In the genomic region with DNA sequence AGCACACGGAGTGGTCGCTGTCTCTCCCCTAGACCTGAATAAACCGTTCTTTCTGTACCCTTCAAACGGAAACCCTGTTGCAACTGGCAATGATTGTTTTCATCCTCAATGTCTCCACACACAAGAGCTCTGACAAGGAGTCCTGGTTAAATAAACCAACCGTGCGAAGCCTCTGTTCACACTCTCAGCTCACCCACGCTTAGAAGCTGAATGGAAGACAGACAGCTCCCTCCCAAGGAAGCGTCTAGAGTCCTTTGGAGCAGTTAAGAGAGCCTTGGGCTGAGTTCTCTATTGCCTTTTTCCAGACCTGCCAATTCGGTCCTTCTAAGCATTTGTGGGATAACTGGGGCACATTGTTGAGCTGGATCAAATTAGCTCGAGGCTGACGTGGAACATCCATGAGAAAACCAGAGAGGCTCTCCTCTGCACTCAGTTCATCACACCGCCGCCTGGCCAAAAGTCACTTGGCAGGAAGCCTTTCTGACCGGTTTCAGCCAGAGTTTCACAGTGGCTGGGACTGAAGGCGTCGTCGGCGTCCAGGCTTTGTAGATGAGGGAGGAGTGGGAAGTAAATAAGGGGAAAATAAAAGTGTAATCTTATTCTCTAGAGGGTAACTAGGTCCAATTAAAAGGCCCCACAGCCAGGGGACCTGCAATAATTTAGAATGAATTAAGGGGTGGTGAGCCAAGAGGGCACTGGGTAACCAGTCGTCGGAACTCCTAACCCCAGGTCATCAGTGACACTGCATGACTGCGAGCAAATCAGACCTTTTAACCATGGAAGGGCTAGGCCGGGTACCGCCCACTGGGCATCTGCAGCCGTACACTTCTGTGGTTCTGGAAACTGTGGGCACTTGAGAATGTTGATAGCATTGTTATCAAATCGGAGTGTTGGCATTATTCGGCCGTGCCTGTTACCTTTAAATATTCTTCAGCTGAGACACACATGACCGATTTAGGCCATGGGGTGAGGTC, we compare ENCODE assay signal across 9 mouse cellular contexts.
DNase-seq lines count a peak whose midpoint lies in the region; ATAC-seq lines count a peak whose summit lies in the region.
"Had no signal": no experiment of that assay in that cellular context is flagged by ENCODE, and none has a peak within 500 bp of the region (broad histone marks: within the 10 kb centered on the region; RNA-seq: fewer than 3 reads in every experiment).

No protein-coding gene starts in this region.

- peaks cover 57% of the 10 kb centered on the region for H3K4me1 ChIP-seq in heart, embryonic 15.5 days (replicated peaks)
- H3K4me1 ChIP-seq: neural tube, embryonic 12.5 days had no signal

- no peaks in the 10 kb centered on the region for H3K9me3 ChIP-seq in heart, embryonic 15.5 days (replicated peaks)
- H3K9me3 ChIP-seq: neural tube, embryonic 12.5 days had no signal

- no peak overlapping the region for H3K4me3 ChIP-seq in heart, embryonic 15.5 days
- H3K4me3 ChIP-seq: neural tube, embryonic 12.5 days had no signal

- H3K27ac ChIP-seq in heart, embryonic 15.5 days, result peak overlapping the region; percentile 86
- H3K27ac ChIP-seq: neural tube, embryonic 12.5 days had no signal

- no peak overlapping the region for H3K9ac ChIP-seq in heart, embryonic 15.5 days
- H3K9ac ChIP-seq: neural tube, embryonic 12.5 days had no signal

- H3K4me2 ChIP-seq in heart, embryonic 15.5 days, result no peak overlapping the region
- H3K4me2 ChIP-seq: neural tube, embryonic 12.5 days had no signal

- no peaks in the 10 kb centered on the region for H3K36me3 ChIP-seq in heart, embryonic 15.5 days
- H3K36me3 ChIP-seq: neural tube, embryonic 12.5 days had no signal

- 46% methylated on average over 28 of the region's 28 CpGs for WGBS in heart, embryonic 15.5 days
- 27% methylated on average over 28 of the region's 28 CpGs for WGBS in large intestine, adult 2 months

- no peaks in the 10 kb centered on the region for H3K27me3 ChIP-seq in heart, embryonic 15.5 days
- H3K27me3 ChIP-seq: neural tube, embryonic 12.5 days had no signal

- DNase-seq in urinary bladder, postnatal 14 days (ENCODE audit: low spot score), result peak; percentile 71
- no peak for DNase-seq in urinary bladder, postnatal 10 days (ENCODE audit: low spot score)
- peak; percentile 98 for DNase-seq in large intestine, adult 2 months (ENCODE audit: low read depth, low spot score)
- DNase-seq in testis, postnatal 14 days (ENCODE audit: low spot score), result peak; percentile 46
- no peak for DNase-seq in left cerebral cortex, adult 8-10 months (ENCODE audit: low spot score in 2 of 2)
- no peak for DNase-seq in thymus, postnatal 14 days

- ATAC-seq in heart, embryonic 15.5 days (replicated peaks; ENCODE audit: insufficient number of reproducible peaks, insufficient read depth, low FRiP score, low read depth), result peak; percentile 64
- no peak for ATAC-seq in inflammation-experienced regulatory T-cells, adult 6 months

Comparison
In these comparisons a context has a peak if more than half of its experiments do, and no peak if none do; other contexts are left out.
1. DNase-seq: peak in urinary bladder, postnatal 14 days (single experiment), large intestine, adult 2 months (single experiment) and testis, postnatal 14 days (single experiment); none in urinary bladder, postnatal 10 days (single experiment), left cerebral cortex, adult 8-10 months (0 of 2) and thymus, postnatal 14 days (single experiment).